Mouse (Mus musculus) retina, postnatal 7 days (tissue): ENCODE measurements around the gene D630045J12Rik.
A peak's percentile ranks its signal among the peaks of the same experiment; 100 is the strongest.

ENCODE experiments used
- DNase-seq: peaks from one replicate; pipeline ENCODE4 v3.0.0-alpha.2; 2012; ENCODE audit warnings: low read depth, low spot score

D630045J12Rik gene

DNA sequence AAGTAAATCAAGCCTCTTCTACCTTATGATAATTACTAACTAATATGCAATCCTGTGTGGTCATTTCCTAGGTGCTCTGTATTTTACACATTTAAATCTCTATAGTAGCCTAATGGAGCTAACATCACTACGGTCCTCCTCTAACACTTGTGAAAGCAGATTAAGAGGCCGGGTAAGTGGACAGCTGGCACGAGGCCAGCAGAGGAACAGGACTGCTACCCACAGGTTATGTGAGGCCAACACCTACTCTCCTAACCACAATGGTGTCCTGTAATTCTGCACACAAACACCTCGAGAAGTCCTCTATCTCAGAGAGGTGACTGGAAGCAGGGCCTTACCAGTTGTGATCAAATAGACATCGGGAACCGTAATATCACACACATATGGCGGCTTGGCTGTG lies 59.8 kb downstream of the D630045J12Rik start:
- DNase-seq, result no peak

GRCm38 (mm10) chr6:38192952-38193351 lies 60.9 kb downstream of the D630045J12Rik start:
- DNase-seq, result no peak

GRCm38 (mm10) chr6:38186312-38186950 lies 67.4 kb downstream of the D630045J12Rik start:
- no peak for DNase-seq

DNA sequence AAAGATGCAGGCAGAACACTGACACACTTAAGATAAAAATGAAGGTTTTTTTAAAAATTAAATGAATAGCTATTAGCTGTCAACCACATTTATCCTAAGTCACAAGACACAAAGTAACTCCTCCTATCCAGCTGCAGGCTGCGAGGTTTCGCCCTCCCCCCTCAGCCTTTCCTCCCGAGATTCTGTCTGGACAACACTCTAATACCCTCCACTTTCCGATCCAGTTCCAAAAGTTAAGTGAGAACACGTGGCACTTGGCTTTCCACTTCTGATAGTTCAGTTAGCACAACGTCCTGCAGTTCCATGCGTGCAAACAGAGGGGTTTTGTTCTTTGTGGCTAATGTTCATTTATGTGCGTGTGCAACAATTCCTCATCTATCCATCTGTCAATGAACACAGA lies 69.0 kb downstream of the D630045J12Rik start:
- no peak for DNase-seq

- DNase-seq, result no peak
Measured at GRCm38 (mm10) chr6:38181756-38182318, 72.0 kb downstream of the D630045J12Rik start.

- DNase-seq, result no peak
Measured at GRCm38 (mm10) chr6:38180669-38181068, 73.1 kb downstream of the D630045J12Rik start.

- DNase-seq, result no peak
Measured at GRCm38 (mm10) chr6:38165385-38165784, 88.4 kb downstream of the D630045J12Rik start.

DNA sequence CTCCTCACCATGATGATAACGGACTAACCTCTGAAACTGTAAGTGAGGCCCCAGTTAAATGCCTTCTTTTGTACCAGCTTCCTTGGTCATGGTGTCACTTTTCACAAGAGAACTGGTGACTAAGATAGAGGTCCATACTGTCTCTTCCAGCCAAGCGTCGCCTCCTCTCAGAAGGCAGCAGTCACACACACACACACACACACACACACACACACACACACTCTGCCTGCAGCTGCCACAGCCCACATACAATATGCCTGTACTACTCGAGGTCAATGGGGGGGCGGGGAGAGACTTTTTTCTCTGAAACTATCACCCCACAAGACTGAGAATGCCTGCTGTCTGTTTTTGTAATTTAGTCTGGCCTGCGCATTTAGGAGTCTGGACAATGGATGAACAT lies 89.1 kb downstream of the D630045J12Rik start:
- no peak for DNase-seq

DNA sequence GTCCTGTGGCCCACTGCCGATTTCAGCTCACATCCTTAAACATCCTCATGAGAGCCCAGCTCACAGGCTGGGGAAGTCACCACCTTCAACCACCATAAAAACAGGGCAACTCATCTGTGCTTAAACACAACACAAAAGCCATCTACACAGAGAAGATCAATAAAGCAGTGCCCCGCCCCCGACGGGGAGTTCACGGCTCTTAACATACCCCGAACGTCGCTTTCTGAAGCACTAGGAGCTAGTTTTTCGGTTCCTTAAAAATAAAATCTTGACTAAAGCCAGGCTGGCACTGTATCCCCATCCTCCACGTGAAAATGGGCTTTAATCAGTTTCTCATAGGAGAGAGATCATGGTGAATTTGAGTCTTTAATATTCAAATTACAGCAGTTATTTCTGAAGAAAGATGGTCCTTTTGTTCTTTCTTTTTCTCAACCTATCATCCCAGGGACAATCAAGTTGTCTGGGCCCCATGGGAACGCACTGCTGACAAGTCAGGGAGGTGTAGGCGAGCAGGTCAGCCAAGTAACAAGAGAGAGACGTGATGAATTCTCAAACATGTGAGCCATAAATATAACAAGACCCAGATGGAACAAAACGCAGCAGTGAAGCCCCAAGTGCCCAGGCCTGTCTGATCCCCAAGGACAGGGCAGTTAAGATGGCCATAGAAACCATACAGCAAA lies 90.8 kb downstream of the D630045J12Rik start:
- no peak for DNase-seq

DNA sequence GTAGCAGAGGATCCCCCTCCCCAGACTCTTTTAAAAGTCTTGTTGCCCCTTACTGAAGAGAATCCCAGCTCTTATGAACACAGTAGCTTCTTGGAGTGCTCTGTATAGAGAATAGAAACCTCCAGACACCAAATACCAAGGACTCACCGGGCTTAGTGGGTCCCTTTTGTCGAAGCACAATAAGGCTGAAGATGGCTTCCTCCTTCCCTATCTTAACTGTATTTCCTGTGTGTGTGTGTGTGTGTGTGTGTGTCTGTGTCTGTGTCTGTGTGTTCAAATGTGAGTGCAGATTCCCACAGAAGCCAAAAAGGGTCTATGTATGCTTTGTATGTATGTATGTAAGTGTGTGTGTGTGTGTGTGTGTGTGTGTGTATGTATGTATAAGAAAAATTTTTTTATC lies 93.3 kb downstream of the D630045J12Rik start:
- no peak for DNase-seq

- DNase-seq, result peak; percentile 78
Measured at GRCm38 (mm10) chr6:38160102-38160501, 93.7 kb downstream of the D630045J12Rik start.

DNA sequence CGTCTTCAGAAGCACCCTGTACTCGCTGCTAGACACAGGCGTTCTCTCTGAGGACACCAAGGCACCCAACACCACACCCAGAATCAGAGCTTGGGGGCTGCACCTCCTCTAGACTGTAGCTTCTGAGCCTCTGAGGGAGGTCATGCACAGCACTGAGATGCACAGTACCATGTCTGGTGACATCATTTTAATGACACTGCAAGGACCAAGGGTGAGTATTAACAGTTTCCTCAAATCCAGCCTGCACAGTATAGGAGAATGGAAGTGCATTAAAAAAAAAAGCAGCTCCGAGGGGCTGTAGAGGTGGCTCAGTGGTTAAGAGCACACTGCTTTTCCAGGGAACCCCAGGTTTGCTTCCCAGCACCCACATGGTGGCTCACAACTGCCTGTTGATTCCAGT lies 94.2 kb downstream of the D630045J12Rik start:
- DNase-seq, result no peak

- DNase-seq, result no peak
Measured at GRCm38 (mm10) chr6:38157925-38158324, 95.9 kb downstream of the D630045J12Rik start.

DNA sequence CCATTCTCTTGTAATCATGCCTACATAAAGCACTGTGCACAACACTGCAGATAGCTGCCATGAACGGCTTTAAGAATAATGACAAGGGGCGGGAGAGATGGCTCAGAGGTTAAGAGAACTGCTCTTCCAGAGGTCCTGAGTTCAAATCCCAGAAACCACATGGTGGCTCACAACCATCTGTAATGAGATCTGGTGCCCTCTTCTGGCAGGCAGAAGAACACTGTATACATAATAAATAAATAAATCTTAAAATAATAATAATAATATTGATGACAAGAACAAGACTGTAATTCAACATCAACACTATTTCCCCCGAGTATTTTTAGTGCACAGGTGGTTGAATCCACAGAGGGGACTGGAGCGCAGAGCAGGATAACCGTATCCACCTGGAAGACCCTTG lies 97.6 kb downstream of the D630045J12Rik start:
- DNase-seq, result no peak

GRCm38 (mm10) chr6:38152305-38152704 lies 101.5 kb downstream of the D630045J12Rik start:
- no peak for DNase-seq

DNA sequence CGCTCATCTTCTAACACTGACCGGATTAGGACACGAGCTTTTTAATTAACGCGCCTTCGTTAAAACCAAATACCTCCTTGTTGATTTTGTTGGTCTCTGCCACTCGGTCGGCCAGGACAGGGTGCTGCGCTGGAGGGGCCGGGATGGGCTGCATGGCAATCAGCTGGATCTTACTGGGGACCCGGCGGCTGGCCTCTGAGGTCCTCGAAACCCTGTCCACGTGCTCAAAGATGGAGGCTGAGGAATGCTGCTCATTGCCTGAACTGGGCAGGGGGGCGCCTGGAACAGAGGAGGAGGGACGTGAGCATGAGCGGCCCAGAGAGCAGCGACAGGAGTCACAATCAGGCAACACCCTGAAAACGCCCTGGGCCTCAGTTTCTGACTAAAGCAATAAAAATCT lies 104.3 kb downstream of the D630045J12Rik start:
- DNase-seq, result no peak

- no peak for DNase-seq
Measured at GRCm38 (mm10) chr6:38148626-38149025, 105.2 kb downstream of the D630045J12Rik start.

GRCm38 (mm10) chr6:38147301-38147700 lies 106.5 kb downstream of the D630045J12Rik start:
- DNase-seq, result no peak

DNA sequence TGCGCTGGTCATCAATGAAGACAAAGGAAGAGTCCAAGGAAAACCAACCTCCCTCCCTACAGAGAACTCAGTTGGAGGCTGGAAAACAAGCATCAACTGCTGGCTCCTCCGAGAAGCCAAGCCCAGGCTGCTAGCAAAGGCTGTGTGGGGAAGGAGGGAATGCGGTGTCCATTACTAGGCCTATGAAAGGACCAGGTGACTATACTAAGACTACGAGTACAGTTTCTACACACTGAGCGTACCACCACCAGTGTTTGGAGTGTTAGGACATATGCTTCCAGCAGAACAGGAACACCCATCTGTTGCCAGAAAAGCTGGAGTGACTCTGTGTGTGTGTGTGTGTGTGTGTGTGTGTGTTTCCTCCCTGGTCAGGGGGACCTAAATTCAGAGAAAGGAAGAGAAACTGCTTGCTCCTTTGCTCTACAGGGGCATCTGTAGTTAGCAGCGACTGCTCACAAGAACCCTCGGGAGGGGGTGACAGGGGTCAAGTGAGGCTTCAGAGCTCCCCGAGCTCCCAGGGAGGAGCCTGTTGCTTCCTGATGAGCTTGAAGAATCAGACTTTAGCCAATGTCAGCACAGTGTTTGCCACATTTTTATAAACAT lies 108.2 kb downstream of the D630045J12Rik start:
- DNase-seq, result no peak

DNA sequence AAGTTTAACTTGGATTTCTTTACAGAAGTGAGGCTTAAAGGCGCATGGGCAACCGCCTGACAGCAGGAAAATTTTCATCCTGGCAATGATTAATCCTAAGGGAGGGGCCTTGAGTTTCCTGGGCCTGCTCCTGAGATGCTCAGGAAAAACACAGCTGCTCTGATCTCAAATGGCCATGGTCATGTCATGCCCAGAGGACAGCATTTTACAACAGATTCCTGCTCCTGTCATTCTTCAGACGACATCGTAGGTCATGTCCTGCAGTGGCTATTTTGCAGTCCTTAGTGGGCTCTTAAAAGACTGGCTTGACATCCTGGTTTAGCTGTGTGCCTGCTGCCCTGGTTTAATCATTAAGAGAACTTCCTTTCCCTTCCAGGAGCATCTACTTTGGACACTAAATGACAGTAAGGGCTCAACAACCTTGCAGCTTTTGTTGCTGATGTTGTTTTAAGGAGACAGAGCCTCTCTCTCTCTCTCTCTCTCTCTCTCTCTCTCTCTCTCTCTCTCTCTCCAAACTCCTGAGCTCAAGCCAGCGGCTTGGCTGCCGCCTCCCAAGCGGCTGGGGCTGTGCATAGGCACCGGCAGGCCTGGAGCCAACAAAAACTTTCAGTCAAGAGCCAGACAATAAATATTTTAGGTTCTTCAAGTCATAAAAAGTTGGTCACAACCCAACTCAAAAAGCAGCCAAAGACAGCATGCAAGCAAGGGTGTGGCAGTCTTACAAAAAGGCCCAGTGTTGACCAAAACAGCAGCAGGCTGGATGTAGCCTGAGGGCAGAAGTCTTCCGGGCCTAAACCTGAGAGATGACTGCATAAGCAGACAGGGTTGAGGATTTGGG lies 109.4 kb downstream of the D630045J12Rik start:
- DNase-seq, result no peak

- DNase-seq, result no peak
Measured at GRCm38 (mm10) chr6:38140402-38140801, 113.4 kb downstream of the D630045J12Rik start.

DNA sequence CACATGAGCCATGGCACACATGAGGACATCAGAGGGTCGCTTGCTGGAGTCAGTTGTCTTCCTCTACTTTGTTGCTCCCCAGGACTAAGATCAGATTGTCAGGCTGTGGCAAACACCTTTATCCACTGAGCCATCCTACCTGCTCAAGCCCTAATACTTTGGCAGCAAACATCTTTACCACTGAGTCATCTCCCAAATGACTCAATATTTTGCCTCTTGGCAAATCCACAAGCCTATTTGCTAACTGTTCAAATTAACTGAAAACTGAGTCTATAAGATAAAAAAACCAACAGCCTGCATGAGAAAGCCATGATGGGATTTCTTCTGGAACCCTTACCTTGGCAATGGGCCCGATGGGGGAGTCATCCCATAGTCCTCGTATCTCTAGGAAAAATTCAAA lies 114.7 kb downstream of the D630045J12Rik start:
- no peak for DNase-seq
